Mouse (Mus musculus): ENCODE results near the gene Nt5c. TPM values are rescaled to one million over a fixed set of nuclear protein-coding genes. Genes with fewer than 3 reads are reported as not detected.
"Not testable (repeated sequence)": the region's sequence is repeated elsewhere in the genome, so short reads cannot be mapped to it uniquely, and the experiment has no call there.

The Nt5c gene
- polyA plus RNA-seq, 1 experiment, result 173 TPM

GRCm38 (mm10) chr11:115455619-115456018 lies 36.0 kb downstream of the Nt5c start:
- H3K36me3 ChIP-seq (replicated peaks; ENCODE audit: low read length), result no peaks in the 10 kb centered on the region
- H3K4me3 ChIP-seq (replicated peaks), result no peak overlapping the region
- H3K9me3 ChIP-seq, result peaks cover 23% of the 10 kb centered on the region
- TF ChIP-seq FLI1 (IDR thresholded peaks at IDR 0.05; ENCODE audit: low read length) (no peak), GATA1 (IDR thresholded peaks at IDR 0.05; ENCODE audit: borderline replicate concordance, low read length) (no peak)
- peaks cover 13% of the 10 kb centered on the region; the same call in 1 of the 2 replicates for H3K4me1 ChIP-seq
- H3K27me3 ChIP-seq (replicated peaks), result peaks cover 70% of the 10 kb centered on the region

GRCm38 (mm10) chr11:115454822-115455221 lies 36.8 kb downstream of the Nt5c start:
- peaks cover 19% of the 10 kb centered on the region for H3K4me1 ChIP-seq
- H3K4me3 ChIP-seq (replicated peaks), result not testable (repeated sequence)

GRCm38 (mm10) chr11:115453306-115453705 lies 38.4 kb downstream of the Nt5c start:
- peaks cover 78% of the 10 kb centered on the region for H3K27me3 ChIP-seq (replicated peaks)
- TF ChIP-seq GATA1 (IDR thresholded peaks at IDR 0.05; ENCODE audit: borderline replicate concordance, low read length) (no peak), FLI1 (IDR thresholded peaks at IDR 0.05; ENCODE audit: low read length) (no peak)
- peaks cover 32% of the 10 kb centered on the region for H3K4me1 ChIP-seq

More at GRCm38 (mm10) chr11:115454822-115455221, 36.8 kb downstream of the Nt5c start:
- H3K36me3 ChIP-seq (replicated peaks; ENCODE audit: low read length), result not testable (repeated sequence)
- peaks cover 23% of the 10 kb centered on the region for H3K9me3 ChIP-seq
- H3K27me3 ChIP-seq (replicated peaks), result peaks cover 74% of the 10 kb centered on the region

GRCm38 (mm10) chr11:115452281-115452860 lies 39.3 kb downstream of the Nt5c start:
- TF ChIP-seq GATA1 (IDR thresholded peaks at IDR 0.05; ENCODE audit: borderline replicate concordance, low read length) (no peak), FLI1 (IDR thresholded peaks at IDR 0.05; ENCODE audit: low read length) (no peak)
- Histone ChIP-seq H3K4me1 (peaks cover 32% of the 10 kb centered on the region), H3K9me3 (peaks cover 28% of the 10 kb centered on the region), H3K27me3 (replicated peaks) (peaks cover 81% of the 10 kb centered on the region), H3K4me3 (replicated peaks) (no peak overlapping the region), H3K36me3 (replicated peaks; ENCODE audit: low read length) (no peaks in the 10 kb centered on the region)

More at GRCm38 (mm10) chr11:115453306-115453705, 38.4 kb downstream of the Nt5c start:
- Histone ChIP-seq H3K9me3 (peaks cover 23% of the 10 kb centered on the region), H3K36me3 (replicated peaks; ENCODE audit: low read length) (no peaks in the 10 kb centered on the region), H3K4me3 (replicated peaks) (no peak overlapping the region)

GRCm38 (mm10) chr11:115451781-115452241 lies 39.9 kb downstream of the Nt5c start:
- Histone ChIP-seq H3K4me1 (peaks cover 31% of the 10 kb centered on the region), H3K4me3 (replicated peaks) (no peak overlapping the region), H3K36me3 (replicated peaks; ENCODE audit: low read length) (no peaks in the 10 kb centered on the region), H3K9me3 (peaks cover 28% of the 10 kb centered on the region), H3K27me3 (replicated peaks) (peaks cover 81% of the 10 kb centered on the region)
- TF ChIP-seq GATA1 (IDR thresholded peaks at IDR 0.05; ENCODE audit: borderline replicate concordance, low read length) (no peak), FLI1 (IDR thresholded peaks at IDR 0.05; ENCODE audit: low read length) (no peak)

- no peak for TF ChIP-seq GATA1 (IDR thresholded peaks at IDR 0.05; ENCODE audit: borderline replicate concordance, low read length)
- TF ChIP-seq FLI1 (IDR thresholded peaks at IDR 0.05; ENCODE audit: low read length), result no peak
- H3K9me3 ChIP-seq, result peaks cover 15% of the 10 kb centered on the region
- H3K27me3 ChIP-seq (replicated peaks), result peaks cover 82% of the 10 kb centered on the region
- no peaks in the 10 kb centered on the region for H3K36me3 ChIP-seq (replicated peaks; ENCODE audit: low read length)
- H3K4me1 ChIP-seq, result peaks cover 40% of the 10 kb centered on the region
- H3K4me3 ChIP-seq (replicated peaks), result no peak overlapping the region
Observed at GRCm38 (mm10) chr11:115450176-115450575, 41.5 kb downstream of the Nt5c start.

- peaks cover 88% of the 10 kb centered on the region for H3K27me3 ChIP-seq (replicated peaks)
- H3K4me3 ChIP-seq (replicated peaks), result no peak overlapping the region
- TF ChIP-seq GATA1 (IDR thresholded peaks at IDR 0.05; ENCODE audit: borderline replicate concordance, low read length) (no peak), FLI1 (IDR thresholded peaks at IDR 0.05; ENCODE audit: low read length) (no peak)
- H3K36me3 ChIP-seq (replicated peaks; ENCODE audit: low read length), result no peaks in the 10 kb centered on the region
- 0 out of 2 replicates have a peak, but pooled peaks cover 5% of the 10 kb centered on the region for H3K9me3 ChIP-seq
- peaks cover 45% of the 10 kb centered on the region for H3K4me1 ChIP-seq
Observed at GRCm38 (mm10) chr11:115448998-115449397, 42.7 kb downstream of the Nt5c start.

GRCm38 (mm10) chr11:115448075-115448474 lies 43.6 kb downstream of the Nt5c start:
- peaks cover 45% of the 10 kb centered on the region for H3K4me1 ChIP-seq
- H3K27me3 ChIP-seq (replicated peaks), result peaks cover 89% of the 10 kb centered on the region
- 0 out of 2 replicates have a peak, but pooled peaks cover 8% of the 10 kb centered on the region for H3K9me3 ChIP-seq
- TF ChIP-seq FLI1 (IDR thresholded peaks at IDR 0.05; ENCODE audit: low read length) (no peak), GATA1 (IDR thresholded peaks at IDR 0.05; ENCODE audit: borderline replicate concordance, low read length) (no peak)
- H3K36me3 ChIP-seq (replicated peaks; ENCODE audit: low read length), result no peaks in the 10 kb centered on the region
- peak overlapping the region; percentile 53 for H3K4me3 ChIP-seq (replicated peaks)

- Histone ChIP-seq H3K27me3 (replicated peaks) (peaks cover 90% of the 10 kb centered on the region), H3K36me3 (replicated peaks; ENCODE audit: low read length) (no peaks in the 10 kb centered on the region), H3K9me3 (0 out of 2 replicates have a peak, but pooled peaks cover 8% of the 10 kb centered on the region), H3K4me3 (replicated peaks) (no peak overlapping the region), H3K4me1 (peaks cover 45% of the 10 kb centered on the region)
- no peak for TF ChIP-seq FLI1 (IDR thresholded peaks at IDR 0.05; ENCODE audit: low read length)
- no peak for TF ChIP-seq GATA1 (IDR thresholded peaks at IDR 0.05; ENCODE audit: borderline replicate concordance, low read length)
Observed at GRCm38 (mm10) chr11:115447321-115447885, 44.3 kb downstream of the Nt5c start.

- Histone ChIP-seq H3K4me3 (replicated peaks) (no peak overlapping the region), H3K27me3 (replicated peaks) (peaks cover 89% of the 10 kb centered on the region), H3K4me1 (peaks cover 41% of the 10 kb centered on the region), H3K9me3 (0 out of 2 replicates have a peak, but pooled peaks cover 8% of the 10 kb centered on the region), H3K36me3 (replicated peaks; ENCODE audit: low read length) (no peaks in the 10 kb centered on the region)
- TF ChIP-seq GATA1 (IDR thresholded peaks at IDR 0.05; ENCODE audit: borderline replicate concordance, low read length) (no peak), FLI1 (IDR thresholded peaks at IDR 0.05; ENCODE audit: low read length) (no peak)
Observed at GRCm38 (mm10) chr11:115446906-115447305, 44.8 kb downstream of the Nt5c start.
